Mouse (Mus musculus): ENCODE measurements around the gene Med13l. TPM values are rescaled to one million over a fixed set of nuclear protein-coding genes. Genes with fewer than 3 reads are reported as not detected.
"Not testable (repeated sequence)": the region's sequence is repeated elsewhere in the genome, so short reads cannot be mapped to it uniquely, and the experiment has no call there.

Med13l gene
- total RNA-seq, 1 experiment from 2014 or later, result 40.3 TPM

DNA sequence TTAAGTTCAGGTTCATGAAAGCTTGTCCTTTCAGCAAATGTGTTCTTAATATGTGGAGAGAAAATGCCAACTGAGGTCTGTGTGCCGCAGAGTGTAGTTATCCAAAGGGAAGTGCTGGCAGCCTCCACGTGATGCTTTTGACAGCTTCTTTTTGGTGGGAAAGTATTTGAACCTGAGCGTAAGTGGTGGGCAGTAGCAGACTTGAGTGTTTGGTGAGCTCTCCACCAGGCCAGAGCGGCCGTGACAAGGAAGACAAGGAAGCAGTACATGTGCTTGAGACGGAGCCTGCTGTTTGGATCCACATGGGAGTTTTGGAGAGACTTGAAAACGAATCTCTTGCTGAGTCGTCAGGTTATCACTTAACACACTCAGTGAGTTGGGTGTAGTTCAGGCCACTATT is 71.9 kb downstream of the Med13l start:
- DNase-seq, result no peak

DNA sequence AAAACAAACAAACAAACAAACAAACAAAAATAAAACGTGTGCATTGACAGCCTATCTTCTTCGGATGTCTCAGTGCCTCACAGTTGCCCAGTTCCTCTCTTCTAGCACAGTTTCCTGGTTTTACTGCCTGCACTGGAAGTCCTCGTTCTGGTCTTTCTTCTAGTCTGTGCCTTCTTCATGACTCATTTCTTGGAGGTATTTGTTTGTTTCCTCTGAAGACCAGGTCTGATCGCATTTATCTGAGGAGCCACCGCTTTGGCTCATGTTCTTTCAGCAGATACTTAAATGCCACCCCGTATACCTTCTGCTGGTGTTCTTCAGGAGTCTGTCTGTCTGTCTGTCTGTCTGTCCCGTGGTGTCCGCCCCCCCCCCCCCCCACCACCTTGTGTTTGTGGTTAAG is 72.6 kb downstream of the Med13l start:
- no peak for DNase-seq

DNA sequence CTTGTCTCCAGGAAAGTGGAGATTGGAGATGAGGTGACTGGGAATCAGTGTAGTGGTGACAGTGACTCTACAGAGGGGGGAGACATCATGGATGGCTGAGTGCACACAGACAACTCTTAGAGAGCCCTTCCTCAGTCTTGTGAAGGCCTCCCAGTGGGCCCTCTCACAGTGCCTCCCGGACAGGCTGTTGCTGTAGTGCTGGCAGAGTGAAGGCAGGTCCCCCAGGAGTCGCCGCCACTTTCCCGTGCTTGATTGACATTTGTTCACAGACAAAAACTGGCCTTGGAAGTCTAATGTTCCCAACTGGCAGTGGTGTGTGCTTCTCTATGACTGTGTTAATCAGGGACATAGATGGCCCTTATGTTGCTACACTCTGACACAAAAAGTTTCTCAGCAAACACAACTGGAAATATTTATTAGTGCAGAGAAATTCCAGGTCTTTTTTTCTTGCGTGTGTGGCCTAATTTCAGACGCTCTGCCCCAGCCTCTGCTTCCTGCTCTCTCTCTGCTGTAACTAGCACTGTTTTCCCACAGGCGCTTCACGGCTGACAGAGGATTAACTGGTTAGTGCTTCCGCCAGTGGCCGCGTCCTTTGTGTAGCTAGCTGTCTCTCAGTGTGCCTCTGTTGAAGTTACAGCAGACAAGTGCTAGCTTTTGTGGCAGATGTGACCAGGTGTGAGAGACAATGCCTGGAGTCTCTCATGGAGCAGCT is 75.2 kb downstream of the Med13l start:
- no peak for DNase-seq

DNA sequence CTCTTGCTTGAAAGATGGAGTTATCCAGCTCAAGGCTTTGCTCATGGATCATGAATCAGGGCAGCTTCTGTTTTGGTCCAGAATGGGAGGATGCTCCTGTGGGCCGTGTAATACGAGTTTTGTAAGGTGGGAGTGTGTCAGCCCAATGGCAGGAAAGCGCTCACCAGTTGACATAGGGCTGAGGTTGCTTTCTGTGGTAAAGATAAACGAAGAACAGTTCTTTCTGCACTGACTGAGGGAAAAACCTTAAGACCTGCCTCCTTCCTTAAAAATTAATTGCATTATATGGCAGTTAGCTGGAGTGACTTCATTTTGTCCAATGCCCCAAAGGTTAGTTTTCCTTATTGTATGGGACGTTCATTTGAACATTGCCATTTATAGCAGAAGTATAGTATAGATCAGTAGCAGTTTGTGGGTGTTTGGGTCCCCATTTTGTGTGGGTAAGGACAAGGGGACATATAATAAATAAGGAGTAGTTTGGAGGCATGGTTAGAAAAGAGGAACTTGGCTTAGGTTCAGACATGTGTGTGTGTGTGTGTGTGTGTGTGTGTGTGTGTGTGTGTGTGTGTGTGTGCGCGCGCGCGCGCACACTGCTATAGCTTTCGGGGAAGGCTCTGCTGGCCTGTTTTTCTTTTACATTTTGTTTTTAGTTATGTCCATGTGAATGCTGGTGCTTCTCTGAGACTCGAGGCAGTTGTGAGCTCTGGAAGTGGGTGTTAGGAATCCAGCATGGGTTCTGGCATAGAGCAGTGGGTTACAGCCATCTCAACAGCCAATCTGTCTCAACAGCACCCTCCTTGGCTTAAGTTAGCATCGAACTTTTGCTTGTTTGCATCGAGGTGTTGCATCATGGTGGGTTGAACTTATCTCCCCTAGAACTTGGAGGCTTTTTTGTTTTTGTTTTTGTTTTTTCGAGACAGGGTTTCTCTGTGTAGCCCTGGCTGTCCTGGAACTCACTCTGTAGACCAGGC is 76.2 kb downstream of the Med13l start:
- no peak for DNase-seq

DNA sequence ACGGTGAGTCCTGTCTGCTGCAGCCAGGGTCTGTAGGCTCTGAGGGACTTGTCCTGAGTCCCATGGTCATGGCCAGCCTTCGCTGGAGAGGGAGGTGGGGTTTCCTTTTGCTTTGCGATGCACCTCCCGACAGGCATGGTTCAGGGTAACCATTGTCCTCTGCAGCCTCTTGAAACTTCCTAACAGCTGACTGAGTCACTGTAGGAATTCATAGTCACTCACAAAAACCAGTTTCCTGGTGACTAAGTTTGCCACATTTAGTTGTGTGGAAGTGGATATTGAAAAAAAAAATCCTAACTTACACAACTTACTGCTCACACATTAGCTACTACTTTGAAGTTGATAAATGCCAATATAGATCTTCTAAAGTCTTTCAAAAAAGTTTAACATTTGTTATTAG is 77.5 kb downstream of the Med13l start:
- DNase-seq, result no peak

DNA sequence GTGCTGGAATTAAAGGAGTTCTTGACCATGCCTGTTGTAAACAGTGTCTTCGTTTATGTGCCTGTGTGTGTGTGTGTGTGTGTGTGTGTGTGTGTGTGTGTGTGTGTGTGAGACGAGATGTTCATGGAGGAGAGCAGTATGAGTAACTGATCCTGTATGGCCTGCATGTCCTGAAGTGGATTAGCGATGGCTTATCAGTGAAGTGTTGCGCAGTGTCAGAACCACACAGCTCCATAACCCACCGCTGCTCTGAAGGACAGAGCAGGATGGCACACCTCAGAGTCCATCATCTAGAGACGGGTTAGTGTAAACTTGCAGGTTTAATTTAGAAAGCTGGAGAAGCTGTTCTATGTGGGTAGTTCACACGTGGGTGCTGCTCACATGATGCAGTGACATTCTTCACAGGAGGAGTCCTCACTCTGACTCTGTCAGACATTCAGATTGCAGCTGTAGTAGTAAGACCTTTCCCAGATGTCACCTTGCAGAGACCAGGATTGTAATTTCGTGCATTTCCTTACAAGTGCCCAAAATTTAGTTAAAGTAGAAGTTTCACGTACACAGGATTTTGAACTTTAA is 78.1 kb downstream of the Med13l start:
- no peak for DNase-seq

DNA sequence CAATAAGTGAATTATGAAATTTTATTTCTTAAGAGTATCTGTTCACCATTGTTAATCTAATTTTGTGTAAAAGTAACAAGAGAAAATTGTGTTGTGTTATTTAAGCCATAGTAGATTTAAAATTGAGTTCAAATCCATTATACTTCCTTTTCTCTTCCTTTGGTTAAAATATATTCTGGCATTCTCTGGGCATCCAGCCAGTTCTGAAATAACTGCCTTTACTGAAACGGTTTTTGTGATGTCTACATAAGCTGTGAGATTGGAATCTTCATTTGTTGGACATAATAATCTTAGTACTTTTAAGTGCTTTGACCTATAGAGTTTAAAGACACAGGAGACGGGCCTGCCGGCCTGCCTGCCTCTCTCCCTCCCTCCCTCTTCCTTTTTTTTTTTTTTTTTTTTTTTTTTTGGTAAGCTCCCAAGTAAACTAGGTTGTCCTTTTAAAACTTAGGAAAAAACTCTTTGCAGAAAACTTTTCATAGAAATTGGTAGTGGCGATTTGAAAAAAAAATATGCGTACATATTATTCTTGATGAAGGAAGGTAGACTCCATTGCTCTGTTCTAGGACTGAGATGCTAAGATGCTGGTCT is 78.7 kb downstream of the Med13l start:
- no peak for DNase-seq

DNA sequence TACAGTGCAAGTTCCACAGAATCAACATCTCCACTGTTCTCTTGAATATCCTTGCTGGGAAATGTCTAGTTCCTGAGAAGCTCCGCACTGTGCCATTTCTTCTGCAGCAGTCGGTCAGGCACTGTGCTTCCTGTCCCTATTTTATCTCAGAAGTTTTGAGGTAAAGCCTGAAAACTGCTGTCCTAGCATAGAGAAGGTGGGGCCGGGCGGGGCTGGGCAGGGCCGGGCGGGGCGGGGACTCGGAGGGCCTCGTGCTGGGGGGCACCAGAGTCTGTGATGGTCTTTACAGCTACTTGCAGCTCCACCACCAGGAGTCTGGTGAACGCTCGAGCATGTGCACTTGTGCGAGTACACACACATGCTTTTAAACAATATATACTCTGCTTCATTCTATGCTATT is 83.6 kb downstream of the Med13l start:
- no peak for DNase-seq

DNA sequence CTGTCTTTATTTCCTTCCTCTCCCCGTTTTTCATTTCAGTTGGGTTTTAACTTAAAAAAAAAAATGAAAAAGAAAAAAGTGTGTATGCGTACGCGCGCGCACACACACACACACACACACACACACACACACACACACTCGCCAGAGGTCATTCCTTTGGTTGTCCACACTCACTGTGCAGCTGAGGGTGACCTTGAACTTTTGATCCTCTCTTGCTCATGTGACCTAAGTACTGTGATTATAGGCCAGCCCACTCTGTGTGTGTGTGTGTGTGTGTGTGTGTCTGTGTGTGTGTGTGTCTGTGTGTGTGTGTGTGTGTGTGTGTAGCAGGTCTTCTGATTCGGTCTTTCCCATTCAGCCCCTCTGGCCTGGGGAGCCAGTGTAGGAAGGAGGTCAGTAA is 84.0 kb downstream of the Med13l start:
- DNase-seq, result no peak

DNA sequence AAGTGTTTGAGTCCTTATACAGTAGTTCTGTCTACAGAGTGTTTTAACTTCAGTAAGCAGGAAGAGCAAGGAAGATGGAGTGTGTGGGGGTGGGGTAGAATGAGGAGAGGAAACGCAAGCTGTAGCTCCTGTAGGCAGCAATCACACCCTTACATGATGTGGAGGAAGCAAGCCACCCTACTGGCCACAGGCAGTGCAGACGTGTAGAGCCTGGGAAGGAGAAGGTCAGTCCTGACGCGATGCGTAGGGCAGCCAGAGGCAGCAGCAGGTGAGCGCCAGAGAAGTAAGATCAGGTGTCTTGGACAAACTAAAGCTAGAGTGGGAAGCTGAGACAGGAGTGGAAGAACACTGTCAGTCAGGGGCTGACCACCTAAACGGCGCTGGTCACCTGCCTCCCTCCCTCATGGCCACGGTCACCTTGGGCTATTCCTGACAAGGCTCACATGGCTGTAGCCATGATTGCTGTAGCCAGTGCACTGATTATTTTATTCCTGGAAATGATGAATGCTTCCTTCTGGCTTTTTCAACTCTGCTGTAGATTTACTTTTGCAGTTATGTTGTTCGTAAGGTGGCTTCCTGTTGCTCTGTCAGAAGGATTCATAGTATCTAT is 84.8 kb downstream of the Med13l start:
- no peak for DNase-seq

DNA sequence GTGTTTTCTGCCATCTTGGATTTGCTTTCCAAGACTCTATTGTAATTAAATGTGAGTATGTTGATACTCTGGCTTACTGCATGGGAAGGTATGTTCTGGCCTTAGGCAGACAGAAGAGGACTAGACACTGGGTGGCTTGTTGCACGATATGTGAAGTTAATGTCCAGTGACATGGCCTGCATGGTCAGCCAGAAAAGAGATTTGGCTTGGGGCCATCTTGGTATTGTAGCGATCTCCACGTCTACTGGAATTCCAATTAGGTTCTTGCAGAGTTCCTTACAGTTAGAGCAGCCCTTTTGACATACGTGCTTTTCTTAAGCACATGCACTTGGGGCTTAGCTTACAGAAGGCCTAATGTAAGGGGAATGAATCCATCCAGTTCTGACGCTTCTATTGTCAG is 86.4 kb downstream of the Med13l start:
- no peak for DNase-seq

DNA sequence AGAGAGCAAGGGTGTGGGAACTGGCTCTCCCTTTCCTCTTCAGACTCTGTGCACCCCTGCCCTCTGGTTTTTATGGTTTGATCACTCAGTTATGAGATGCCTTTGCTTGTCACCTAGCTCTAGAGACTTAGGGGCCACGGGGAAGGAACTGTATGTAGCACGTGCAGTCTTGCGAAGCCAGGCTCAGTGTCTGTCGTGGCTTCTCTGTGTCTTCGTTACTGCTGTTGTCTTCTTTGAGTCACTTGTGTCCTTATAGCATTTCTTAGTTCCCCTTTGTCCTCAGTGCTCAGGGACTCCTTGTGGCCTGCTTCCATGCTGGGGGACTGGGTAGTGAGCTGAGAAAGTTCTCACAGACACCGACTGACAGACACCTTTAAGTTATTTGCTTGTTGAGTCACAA is 86.9 kb downstream of the Med13l start:
- DNase-seq, result no peak

DNA sequence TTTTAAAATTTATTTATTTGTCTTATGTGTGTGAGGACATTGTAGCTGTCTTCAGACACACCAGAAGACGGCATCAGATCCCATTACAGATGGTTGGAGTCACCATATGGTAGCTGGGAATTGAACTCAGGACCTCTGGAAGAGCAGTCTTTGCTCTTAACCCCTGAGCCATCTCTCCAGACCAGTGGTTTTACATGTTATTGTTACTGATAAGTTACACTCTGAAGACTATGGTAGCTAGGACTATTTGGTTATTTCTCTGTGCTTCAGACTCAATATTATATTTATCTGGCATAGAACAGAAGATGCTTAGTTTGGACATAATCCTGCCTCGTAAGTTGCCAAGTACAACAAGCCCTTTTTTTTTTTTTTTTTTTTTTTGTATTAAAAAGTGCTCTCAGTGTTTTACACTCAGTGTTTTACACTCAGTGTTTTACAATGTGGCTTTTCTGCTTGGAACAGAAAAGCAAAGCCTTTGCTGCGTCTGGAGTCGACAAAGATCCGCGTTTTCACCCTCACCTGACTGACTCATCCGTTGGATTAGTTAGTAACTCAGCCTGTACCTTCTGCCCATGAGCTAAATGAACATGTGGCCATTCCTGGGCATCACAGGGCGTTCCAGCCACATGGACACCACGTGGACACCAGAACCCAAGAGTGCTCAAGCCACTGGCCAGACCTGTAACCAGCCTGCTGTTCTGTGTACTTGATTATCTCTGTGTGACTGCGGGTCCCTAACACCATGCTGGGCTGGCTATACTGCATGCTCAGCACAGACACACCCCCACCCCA is 88.9 kb downstream of the Med13l start:
- DNase-seq, result no peak

DNA sequence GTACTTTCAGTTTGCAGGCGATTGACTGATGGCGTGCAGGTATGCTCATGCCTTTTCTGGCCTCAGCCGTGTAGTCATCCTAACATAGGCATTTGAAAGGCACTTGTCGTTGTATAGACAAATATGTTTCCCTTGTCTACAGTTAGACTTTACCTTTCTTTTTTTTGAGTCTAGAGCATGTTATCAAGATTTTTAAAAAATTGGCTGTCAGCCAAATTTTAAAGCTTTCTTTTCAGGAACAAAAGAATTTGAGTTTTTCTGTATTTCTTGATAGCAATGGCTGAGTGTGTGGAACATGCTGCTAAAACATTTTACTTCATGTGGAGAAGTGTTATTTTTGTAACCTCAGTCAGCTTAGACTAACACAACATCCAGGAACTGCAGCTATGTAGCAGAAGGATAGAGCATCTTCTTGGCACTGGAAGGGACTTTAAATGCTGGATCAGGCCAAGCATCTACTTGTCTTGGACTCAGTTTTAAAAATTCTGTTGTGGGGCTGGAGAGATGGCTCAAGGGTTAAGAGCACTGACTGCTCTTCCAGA is 89.6 kb downstream of the Med13l start:
- no peak for DNase-seq

DNA sequence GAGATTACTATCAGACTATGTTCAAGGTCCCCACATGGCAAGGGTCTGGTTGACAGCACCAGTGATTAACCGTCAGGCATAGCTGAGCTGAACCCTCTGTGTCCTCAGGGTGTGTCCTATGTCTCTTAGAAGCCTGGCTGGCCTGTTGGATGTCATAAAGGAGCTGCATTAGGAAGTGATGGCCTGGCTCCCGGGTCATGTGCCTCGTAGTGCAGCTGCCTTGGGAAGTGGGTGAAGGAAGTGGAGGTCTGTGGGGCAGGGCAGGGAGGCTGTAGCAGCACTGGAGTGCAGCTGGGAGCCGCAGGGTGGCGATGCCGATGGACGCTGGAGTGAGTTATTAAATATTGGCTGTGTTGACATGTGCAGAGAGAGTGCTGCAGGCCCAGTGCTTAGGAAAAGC is 90.3 kb downstream of the Med13l start:
- DNase-seq, result no peak

DNA sequence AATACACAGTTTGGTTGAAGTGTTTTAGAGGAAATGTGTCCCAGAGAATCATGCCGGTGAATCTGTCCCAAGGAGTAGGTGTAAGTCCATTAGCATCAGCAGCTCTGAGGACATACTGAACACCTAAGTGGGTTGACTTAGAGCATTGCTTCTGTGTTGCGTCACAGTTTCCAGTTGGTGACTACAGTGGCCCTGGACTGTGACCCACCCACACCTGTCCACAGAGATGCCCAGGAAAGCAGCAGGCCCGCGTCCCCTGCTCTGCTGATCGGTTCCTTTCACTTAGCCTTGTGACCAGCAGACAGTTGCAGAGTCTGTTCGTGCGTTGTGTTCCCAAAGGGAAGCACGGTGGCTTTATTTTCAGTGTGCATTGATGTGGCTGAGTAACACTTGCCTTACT is 92.1 kb downstream of the Med13l start:
- DNase-seq, result no peak

DNA sequence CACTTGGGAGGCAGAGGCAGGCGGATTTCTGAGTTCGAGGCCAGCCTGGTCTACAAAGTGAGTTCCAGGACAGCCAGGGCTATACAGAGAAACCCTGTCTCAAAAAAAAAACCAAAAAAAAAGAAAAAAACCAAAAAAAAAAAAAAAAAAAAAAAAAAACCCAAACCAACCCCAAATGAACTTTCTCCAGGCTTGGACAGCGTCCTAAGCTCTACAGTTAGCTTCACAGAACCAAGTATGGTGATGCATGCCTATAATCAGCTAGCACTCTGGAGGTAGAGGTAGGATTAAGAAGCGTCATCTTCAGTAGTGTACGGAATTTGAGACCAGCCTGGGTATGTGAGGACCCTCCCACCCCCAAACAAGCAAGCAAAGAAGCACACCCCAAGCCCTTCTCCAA is 92.6 kb downstream of the Med13l start:
- DNase-seq, result not testable (repeated sequence)

DNA sequence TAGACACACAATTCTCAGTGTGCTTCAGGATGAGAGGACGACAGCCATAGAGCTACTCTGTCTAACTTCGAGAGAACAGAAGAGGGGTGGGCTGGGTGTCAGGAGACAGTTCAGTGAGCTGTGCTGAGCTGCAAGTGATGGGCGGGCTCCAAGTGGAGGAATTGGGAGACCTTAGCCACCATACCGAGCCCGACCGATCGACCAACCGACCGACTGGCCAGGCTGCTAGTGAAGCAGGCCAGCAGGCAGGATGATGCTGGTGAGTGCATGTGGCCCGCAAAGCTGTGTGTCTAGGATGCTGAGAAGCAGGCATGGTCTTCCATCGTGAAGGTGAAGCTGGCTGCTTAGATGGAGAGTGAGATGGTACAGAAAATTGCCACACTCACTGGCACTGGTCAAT is 94.1 kb downstream of the Med13l start:
- no peak for DNase-seq

DNA sequence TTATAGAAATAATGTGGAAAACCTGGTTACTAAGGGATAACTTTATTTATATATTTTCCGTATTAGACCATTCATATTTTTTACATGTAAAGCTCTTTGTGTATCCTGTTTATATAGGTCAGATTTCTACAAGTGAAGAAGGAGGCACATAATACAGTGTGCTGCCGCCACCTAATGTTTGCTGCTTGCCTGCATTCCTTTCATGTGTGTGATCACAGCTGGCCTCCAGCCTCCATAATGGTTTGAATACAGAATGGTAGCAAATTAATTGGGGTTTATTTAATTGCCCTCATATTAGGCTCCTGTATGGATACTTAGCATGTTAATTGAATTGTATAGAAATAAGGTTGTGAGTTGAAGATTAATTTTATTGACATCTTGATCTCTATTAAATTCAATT is 94.5 kb downstream of the Med13l start:
- no peak for DNase-seq

DNA sequence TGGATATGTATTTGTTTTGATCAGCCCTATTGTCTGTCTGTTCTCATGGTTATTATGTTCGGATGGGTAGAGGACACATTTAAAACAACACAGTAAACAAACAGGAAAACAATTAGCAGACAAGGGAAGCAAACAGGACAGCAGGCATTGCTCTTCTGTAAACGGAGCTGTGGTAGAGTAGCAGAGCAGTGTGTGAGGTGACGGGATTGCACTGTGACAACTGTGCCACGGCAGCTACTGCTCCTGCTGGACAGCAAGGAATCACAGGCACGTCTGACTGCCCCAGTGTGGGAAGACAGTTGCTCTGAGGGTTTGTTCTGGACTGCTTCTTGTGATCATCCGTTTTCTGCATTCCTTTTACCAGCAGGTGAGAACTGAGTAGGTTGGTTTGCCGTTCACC is 94.9 kb downstream of the Med13l start:
- DNase-seq, result no peak

DNA sequence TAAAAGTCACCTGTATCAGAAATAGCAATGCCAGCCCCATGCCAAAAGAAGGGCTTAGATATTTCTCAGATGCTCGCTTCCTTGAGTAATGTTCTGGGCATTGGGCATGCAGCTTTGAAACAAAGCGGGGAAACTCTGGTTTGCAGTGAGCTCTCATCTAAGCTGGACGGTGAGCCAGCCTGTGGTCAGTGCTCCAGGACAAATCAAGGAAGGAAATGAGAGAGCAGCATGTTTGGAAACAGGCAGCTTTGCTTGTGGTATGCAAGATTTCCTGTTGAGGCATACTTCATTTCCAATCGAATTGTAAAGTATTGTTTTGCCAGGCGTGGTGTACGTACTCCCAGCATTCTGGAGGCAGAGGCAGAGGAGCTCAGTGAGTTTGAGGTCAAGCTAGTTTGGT is 95.5 kb downstream of the Med13l start:
- DNase-seq, result no peak

All from adrenal gland, postnatal 25 days (tissue).